Mouse (Mus musculus) macrophage (primary cell): ENCODE measurements around the gene Gm26558. TPM values are rescaled to one million over a fixed set of nuclear protein-coding genes. Genes with fewer than 3 reads are reported as not detected.

Source experiments
- H3K27ac ChIP-seq: fragments of 350-480 bp; formaldehyde crosslinking; 2 replicates; pipeline ENCODE4 v1.9.0; 2021
- H3K36me3 ChIP-seq: fragments of 350-480 bp; formaldehyde crosslinking; 2 replicates; pipeline ENCODE4 v1.9.0; 2021; ENCODE audit errors: inconsistent target
- H3K4me3 ChIP-seq: fragments of 350-480 bp; formaldehyde crosslinking; 2 replicates; pipeline ENCODE4 v1.9.0; 2021; ENCODE audit errors: inconsistent target
- H3K79me2 ChIP-seq: fragments of 350-480 bp; formaldehyde crosslinking; 2 replicates; pipeline ENCODE4 v1.9.0; 2021; ENCODE audit errors: inconsistent target
- WGBS: methylation state at CpG from one replicate; pipeline ENCODE4 v1.1.7; 2026; ENCODE audit warnings: inconsistent platforms; ENCODE audit not compliant: missing documents; 5-methylcytosine and 5-hydroxymethylcytosine counted together
- polyA plus RNA-seq: library from polyadenylated mRNA; stranded (reverse); fragments of 250-400 nt; gene quantifications from 3 replicates; pipeline ENCODE4 v1.2.4, GENCODE M21; 2018; ENCODE audit warnings: inconsistent platforms
- total RNA-seq, 78 experiments: library from RNA; depleted of rRNA; stranded (reverse); fragments of 250-400 nt; gene quantifications; 1 replicate in 9 of 78; 2 replicates in 24 of 78; 3 replicates in 43 of 78; 4 replicates in 2 of 78; pipeline ENCODE4 v1.2.4; 2018; ENCODE audit warnings: inconsistent platforms in 56 of 78

Gene Gm26558
- total RNA-seq (2018; cell fraction: chromatin; rRNA removed): 1 to 10 TPM in 2 of 26 experiments, under 1 TPM in 2, not detected in 22; 0.92 to 2.3 (median 1.0) TPM
- under 1 TPM in 18 of 26 experiments, not detected in 8; 0.14 to 0.67 (median 0.29) TPM for total RNA-seq (2018; cell fraction: cytosol; rRNA removed)
- total RNA-seq (2018; cell fraction: nucleus; rRNA removed): 1 to 10 TPM in 1 of 26 experiments, under 1 TPM in 3, not detected in 22; 0.67 to 1.0 (median 0.75) TPM
- not detected in 3 replicates for polyA plus RNA-seq

DNA sequence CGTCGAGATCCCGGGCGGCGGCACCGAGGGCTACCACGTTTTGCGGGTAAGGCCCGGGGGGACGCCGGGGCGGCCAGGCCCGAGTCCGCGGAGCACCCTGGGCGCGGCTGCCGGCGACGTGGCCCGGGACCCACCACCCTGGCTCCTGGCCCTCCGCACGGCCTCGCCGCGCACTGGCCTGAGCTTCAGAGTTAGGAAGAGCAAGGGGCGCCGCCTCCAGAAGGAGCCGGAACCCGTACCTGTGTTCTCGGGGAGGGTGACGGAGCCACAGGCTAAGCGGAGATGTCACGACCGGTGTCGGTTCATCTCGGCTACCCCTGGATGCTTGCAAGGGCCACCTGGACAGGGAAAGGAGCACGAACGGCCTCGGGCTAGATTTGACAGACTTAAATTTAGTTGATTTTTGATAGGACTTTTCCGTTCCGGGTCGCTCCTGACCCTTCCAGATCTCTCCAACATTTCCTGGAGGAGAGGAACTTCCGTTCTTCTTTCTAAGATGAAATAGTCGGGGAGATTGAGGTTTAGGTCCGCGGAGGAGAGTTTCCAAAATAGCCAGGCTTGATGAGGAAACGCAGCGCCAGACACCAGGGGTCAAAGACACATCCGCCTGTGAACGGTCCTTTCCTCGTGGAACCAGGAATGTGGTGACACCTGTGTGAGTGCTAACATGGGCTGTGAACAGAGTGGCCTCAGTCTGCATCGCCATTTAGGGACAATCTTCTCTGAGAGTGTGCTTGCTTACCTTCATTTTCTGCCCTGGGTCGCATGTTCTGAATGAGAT, at the start of gene Gm26558:
Gene Gm26558 (minus strand): TSS at position 394 of the 781 bp plus-strand sequence.
- WGBS: under 1% methylated on average over 54 of the region's 54 CpGs
- Histone ChIP-seq H3K27ac (peak within 1 kb of the TSS; percentile 55), H3K4me3 (peak within 1 kb of the TSS; percentile 97), H3K79me2 (peaks cover 52% of the 10 kb centered on the region), H3K36me3 (no peaks in the 10 kb centered on the region)

DNA sequence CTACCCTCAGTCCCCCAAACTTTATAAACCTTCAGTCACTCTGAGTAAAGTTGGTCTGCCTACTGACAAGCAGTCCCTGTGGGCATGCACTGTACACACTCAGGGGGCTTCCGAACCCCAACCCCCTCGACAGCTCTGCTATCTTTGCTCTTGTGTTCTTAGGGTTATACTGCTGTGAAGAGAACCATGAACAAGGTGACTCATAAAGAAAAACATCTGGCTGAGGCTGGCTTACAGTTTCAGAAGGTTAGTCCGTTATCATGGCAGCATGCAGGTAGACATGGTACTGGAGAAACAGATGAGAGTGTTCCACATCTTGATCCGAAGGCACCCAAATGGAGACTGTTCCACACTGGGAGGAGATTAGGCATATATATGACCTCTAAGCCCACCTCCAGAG, 49.0 kb upstream of the Gm26558 start:
- Histone ChIP-seq H3K79me2 (no peaks in the 10 kb centered on the region), H3K27ac (no peak overlapping the region), H3K36me3 (peaks cover 54% of the 10 kb centered on the region), H3K4me3 (no peak overlapping the region)
- 100% methylated on average over 4 of the region's 4 CpGs for WGBS

GRCm38 (mm10) chr2:70710236-70710635, 48.3 kb upstream of the Gm26558 start:
- WGBS: 91% methylated on average over 7 of the region's 7 CpGs
- no peak overlapping the region for H3K27ac ChIP-seq
- no peak overlapping the region for H3K4me3 ChIP-seq
- H3K36me3 ChIP-seq: peaks cover 48% of the 10 kb centered on the region
- no peaks in the 10 kb centered on the region for H3K79me2 ChIP-seq

DNA sequence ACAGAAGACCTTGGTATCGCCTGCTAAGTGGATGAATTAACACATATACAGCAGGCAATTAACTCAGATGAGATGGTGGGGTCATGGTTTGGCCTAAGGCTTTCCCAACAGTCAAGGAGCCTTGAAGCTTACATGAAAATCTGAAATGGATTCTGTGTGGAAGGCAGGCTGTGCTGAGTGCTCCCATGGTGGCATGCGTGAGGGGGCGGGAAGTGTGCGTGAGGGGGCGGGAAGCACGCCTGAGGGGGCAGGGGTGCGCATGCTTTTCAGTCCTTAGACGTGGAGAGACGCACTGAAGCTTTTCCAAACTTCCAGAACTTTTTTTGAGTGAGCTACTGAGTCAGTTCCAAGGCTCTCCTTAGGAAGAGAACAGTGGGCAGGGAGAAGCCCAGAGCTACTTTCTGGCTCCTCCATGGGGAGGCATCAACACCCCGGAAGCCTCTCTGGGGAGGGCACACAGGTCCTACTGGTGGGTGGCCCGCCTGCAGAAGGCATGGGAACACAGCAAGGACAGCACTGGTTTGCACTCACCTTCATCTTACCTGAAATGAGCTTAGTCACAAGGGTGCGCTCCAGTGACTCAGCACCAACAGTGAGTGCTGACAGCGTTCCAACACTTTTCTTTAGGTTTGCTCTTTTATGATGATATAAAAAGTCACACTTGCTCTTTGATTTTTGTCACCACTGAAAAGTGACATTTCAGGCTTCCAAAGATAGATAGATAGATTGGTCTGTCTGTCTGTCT, 47.2 kb upstream of the Gm26558 start:
- 89% methylated on average over 9 of the region's 13 CpGs for WGBS
- Histone ChIP-seq H3K79me2 (no peaks in the 10 kb centered on the region), H3K4me3 (no peak overlapping the region), H3K36me3 (peaks cover 38% of the 10 kb centered on the region), H3K27ac (no peak overlapping the region)

- 31% methylated on average over 3 of the region's 5 CpGs for WGBS
- Histone ChIP-seq H3K4me3 (no peak overlapping the region), H3K36me3 (no peaks in the 10 kb centered on the region), H3K27ac (no peak overlapping the region), H3K79me2 (no peaks in the 10 kb centered on the region)
Observed at GRCm38 (mm10) chr2:70702403-70702802, 40.5 kb upstream of the Gm26558 start.

GRCm38 (mm10) chr2:70701571-70701970, 39.7 kb upstream of the Gm26558 start:
- 48% methylated on average over 9 of the region's 9 CpGs for WGBS
- Histone ChIP-seq H3K36me3 (no peaks in the 10 kb centered on the region), H3K79me2 (no peaks in the 10 kb centered on the region), H3K27ac (no peak overlapping the region), H3K4me3 (no peak overlapping the region)

- WGBS: 97% methylated on average over 3 of the region's 3 CpGs
- H3K36me3 ChIP-seq: no peaks in the 10 kb centered on the region
- no peak overlapping the region for H3K4me3 ChIP-seq
- no peak overlapping the region for H3K27ac ChIP-seq
- no peaks in the 10 kb centered on the region for H3K79me2 ChIP-seq
Observed at GRCm38 (mm10) chr2:70700851-70701250, 38.9 kb upstream of the Gm26558 start.

- Histone ChIP-seq H3K79me2 (no peaks in the 10 kb centered on the region), H3K36me3 (peaks cover 23% of the 10 kb centered on the region), H3K27ac (no peak overlapping the region), H3K4me3 (no peak overlapping the region)
- 96% methylated on average over 9 of the region's 10 CpGs for WGBS
Observed at GRCm38 (mm10) chr2:70695712-70696111, 33.8 kb upstream of the Gm26558 start.

- WGBS: 94% methylated on average over 10 of the region's 11 CpGs
- H3K36me3 ChIP-seq: peaks cover 78% of the 10 kb centered on the region
Observed at GRCm38 (mm10) chr2:70690195-70690594, 28.3 kb upstream of the Gm26558 start.

DNA sequence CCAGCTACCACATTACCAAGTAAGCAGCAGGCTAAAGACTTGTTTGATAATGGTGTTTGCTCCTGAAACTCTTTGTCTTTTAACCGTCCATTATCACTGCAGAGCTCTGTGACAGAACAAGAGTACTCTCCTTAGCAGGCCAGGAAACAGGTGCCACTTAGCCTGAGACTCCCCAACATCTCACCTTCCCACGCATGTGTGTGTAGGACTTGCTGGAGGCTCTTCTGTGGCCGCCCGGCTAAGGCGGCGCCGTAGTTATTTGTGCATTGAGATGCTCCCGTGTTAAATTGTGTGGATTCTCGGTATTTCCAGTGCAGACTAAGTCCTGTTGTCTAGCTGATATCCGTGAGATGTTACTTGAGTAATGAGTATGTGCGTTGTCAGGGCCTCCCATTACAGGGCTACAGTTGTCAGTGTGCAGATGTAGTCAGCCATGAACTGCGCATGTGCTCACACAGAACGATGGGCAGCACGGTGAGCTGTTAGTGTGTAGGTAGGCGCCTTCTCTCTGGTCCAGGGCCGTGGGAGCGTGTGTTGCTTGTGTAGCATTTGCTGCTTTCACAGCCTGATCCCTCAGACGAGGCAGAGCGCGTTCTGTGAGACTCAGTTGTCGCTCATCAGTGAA, 26.7 kb upstream of the Gm26558 start:
- WGBS: 95% methylated on average over 16 of the region's 21 CpGs
- no peak overlapping the region for H3K4me3 ChIP-seq
- peaks cover 93% of the 10 kb centered on the region for H3K36me3 ChIP-seq
- H3K27ac ChIP-seq: no peak overlapping the region
- no peaks in the 10 kb centered on the region for H3K79me2 ChIP-seq

More at GRCm38 (mm10) chr2:70690195-70690594, 28.3 kb upstream of the Gm26558 start:
- H3K4me3 ChIP-seq: no peak overlapping the region
- H3K27ac ChIP-seq: no peak overlapping the region
- no peaks in the 10 kb centered on the region for H3K79me2 ChIP-seq

DNA sequence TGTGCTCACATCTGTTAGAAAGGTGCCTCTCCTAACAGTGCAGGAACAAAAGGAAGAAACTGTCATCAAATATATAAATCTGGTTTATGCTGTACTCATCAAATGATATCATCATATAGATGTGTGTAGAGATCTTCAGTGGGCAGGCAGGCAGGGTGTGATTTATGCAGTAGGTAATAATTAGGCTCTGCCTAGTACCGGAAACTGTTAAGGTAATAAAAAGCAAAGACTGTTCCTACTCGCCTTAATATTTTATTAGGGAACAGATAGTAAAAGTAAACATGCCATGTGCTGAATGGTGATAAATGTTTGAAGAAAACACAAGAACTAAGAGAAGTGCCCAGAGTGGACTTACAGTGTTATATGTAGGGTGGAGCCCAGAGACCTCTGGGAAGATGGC, 20.4 kb upstream of the Gm26558 start:
- Histone ChIP-seq H3K36me3 (peaks cover 91% of the 10 kb centered on the region), H3K79me2 (no peaks in the 10 kb centered on the region), H3K27ac (no peak overlapping the region), H3K4me3 (no peak overlapping the region)
- 95% methylated on average over 2 of the region's 2 CpGs for WGBS

GRCm38 (mm10) chr2:70673445-70674126, 11.7 kb upstream of the Gm26558 start:
- Histone ChIP-seq H3K79me2 (peaks cover 83% of the 10 kb centered on the region), H3K36me3 (peaks cover 11% of the 10 kb centered on the region; the same call in 1 of the 2 replicates), H3K27ac (no peak overlapping the region), H3K4me3 (no peak overlapping the region)
- WGBS: 92% methylated on average over 7 of the region's 7 CpGs

DNA sequence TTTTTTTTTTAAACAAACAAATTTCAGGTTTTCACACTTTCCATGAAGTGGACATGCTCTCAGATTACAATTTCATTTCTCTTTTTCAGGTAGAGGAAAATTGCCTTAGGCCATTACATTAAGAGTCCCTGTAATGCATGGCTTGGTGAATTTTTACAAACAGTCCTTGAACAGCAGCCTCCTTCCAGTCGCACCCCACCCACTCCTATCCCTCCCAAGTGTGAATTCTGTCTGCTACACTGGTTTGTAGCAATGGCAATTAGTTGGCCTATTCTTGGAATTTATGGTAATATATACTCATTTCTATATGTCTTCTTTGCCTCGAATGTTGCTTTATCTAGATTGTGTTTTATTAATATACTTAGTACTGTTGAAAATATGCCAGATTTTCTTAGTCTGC, 10.6 kb upstream of the Gm26558 start:
- H3K79me2 ChIP-seq: peaks cover 94% of the 10 kb centered on the region
- WGBS: 95% methylated on average over 2 of the region's 2 CpGs
- 0 out of 2 replicates have a peak, but pooled peaks cover under 1% of the 10 kb centered on the region for H3K36me3 ChIP-seq
- no peak overlapping the region for H3K4me3 ChIP-seq
- no peak overlapping the region for H3K27ac ChIP-seq

DNA sequence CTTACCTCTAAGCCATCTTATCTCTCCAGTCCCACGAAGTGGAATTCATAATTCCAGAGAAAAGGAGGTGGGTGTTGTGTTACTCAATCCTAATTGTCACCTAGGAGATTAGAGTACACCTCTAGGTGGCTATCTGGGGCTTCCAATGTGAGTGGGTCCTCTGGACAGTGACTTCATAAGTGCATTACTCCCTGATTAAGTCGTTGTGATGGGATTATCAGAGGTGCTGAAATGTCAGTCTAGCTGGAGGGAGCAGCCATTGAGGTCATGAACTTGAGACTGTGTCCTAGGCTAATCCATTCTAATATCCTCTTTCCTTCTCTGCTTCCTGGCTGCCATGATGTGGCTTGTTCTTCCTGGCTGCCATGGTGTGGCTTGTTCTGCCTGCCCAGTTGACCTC, 8.0 kb upstream of the Gm26558 start:
- no peak overlapping the region for H3K4me3 ChIP-seq
- no peaks in the 10 kb centered on the region for H3K36me3 ChIP-seq
- H3K27ac ChIP-seq: no peak overlapping the region
- 95% methylated on average over 2 of the region's 2 CpGs for WGBS
- peaks cover 100% of the 10 kb centered on the region for H3K79me2 ChIP-seq
